Mouse (Mus musculus): ENCODE results near the gene Fxr2. TPM values are rescaled to one million over a fixed set of nuclear protein-coding genes. Genes with fewer than 3 reads are reported as not detected.
A peak's percentile ranks its signal among the peaks of the same experiment; 100 is the strongest.
"Not testable (repeated sequence)": the region's sequence is repeated elsewhere in the genome, so short reads cannot be mapped to it uniquely, and the experiment has no call there.

Gene Fxr2
- polyA plus RNA-seq, 1 experiment = 66.3 TPM

DNA sequence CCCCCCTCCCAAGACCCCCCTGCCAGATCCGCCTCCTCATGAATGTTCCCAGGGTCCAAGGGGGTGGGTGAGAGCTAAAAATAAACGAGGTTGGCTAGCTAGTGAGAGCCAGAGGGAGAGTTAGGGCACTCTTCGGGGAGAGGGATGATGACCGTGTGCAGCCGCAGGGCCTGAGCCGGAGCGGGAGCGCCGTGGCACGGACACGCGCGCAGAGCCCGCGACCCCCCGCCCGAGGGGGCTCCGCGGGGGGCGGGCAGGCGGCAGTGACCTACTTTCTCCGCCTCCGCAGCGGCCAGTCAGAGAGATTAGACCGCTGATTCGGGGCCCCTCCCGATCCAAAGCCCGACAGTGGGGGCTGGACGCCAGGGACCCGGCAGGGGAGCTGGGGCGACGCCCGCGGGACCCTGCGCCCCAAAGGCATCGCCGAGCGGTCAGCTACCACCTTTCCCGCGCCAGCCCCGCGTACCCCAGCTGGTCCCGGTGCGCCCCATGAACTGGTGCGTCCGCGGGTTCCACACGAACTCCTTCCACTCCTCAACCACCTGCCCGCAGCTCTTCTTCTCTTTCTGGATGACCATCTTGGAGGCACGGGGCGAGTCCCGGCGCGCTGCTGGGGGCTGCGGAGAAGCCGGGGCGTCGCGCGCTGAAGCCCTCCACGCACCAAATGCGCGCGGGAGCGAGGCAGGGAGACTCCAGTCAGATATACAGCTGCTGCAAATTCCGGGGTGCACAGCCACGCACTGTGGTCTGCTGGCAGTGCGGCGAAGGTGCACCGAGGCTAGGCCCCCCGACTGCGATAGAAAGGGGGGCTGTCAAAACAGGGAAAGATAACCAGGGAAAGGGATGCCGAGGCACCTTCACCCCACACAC is 27.8 kb upstream of the Fxr2 start:
- peak overlapping the region; percentile 67 for H3K4me3 ChIP-seq (replicated peaks; ENCODE audit: control insufficient read depth, low read depth, low read length)
- no peaks in the 10 kb centered on the region for H3K4me1 ChIP-seq (ENCODE audit: control insufficient read depth, insufficient read depth, low read length)
- TF ChIP-seq POLR2A (IDR thresholded peaks at IDR 0.05; ENCODE audit: borderline replicate concordance, control insufficient read depth, low read depth, low read length) (no peak), CTCF (IDR thresholded peaks at IDR 0.05; ENCODE audit: control insufficient read depth, insufficient read depth, low read length) (no peak)
- under 1% methylated on average over 73 of the region's 73 CpGs for WGBS
- peak overlapping the region; percentile 51 for H3K27ac ChIP-seq (ENCODE audit: control insufficient read depth, insufficient read depth, low read depth, low read length, poor library complexity)

DNA sequence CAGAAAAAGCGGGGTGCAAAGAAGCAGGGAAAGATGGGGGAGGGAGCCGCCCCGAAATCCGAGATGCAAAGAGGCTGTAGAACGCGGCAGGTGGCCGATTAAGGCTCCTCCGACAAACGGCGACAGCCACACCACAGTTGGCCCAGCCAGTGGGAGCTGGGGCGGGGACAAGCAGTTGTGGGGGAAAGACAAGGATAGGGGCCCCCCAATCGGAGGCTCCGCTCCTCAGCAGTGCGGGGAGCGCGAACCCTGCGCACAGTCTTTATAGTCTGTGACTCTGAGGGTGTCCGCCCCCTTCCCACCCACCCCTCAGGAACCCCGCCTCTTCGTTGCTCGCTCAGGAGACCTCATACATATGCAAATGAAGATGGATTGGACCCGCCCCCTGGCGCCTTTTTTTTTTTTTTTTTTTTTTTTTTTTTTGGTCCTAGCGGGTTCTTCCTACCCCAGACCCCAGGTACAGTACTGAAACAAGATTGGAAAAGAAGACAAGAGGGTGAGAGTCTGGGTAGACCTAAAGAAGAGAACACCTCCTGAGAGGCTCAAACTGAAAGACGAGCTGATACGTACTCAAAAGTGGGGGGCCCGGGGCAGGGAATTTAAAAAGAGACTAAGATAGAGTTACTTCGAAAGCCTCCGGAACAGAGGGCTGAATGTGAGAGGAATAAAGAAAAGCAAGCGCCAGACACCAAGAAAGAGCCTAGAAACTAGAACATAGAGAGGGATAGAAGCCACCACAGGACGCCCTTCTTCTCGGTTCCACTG is 26.9 kb upstream of the Fxr2 start, which contains the start of gene Atp1b2:
TSS of gene Atp1b2 (minus strand) at position 217 of the 765 bp plus-strand sequence.
- H3K27ac ChIP-seq (ENCODE audit: control insufficient read depth, insufficient read depth, low read depth, low read length, poor library complexity) = peak within 1 kb of the TSS; percentile 51
- peak within 1 kb of the TSS; percentile 67 for H3K4me3 ChIP-seq (replicated peaks; ENCODE audit: control insufficient read depth, low read depth, low read length)
- no peaks in the 10 kb centered on the region; the same call in 1 of the 2 replicates for H3K4me1 ChIP-seq (ENCODE audit: control insufficient read depth, insufficient read depth, low read length)
- WGBS = 2% methylated on average over 32 of the region's 32 CpGs
- peak; percentile 90; the same call in 1 of the 2 replicates for TF ChIP-seq POLR2A (IDR thresholded peaks at IDR 0.05; ENCODE audit: borderline replicate concordance, control insufficient read depth, low read depth, low read length)
- TF ChIP-seq CTCF (IDR thresholded peaks at IDR 0.05; ENCODE audit: control insufficient read depth, insufficient read depth, low read length) = no peak

DNA sequence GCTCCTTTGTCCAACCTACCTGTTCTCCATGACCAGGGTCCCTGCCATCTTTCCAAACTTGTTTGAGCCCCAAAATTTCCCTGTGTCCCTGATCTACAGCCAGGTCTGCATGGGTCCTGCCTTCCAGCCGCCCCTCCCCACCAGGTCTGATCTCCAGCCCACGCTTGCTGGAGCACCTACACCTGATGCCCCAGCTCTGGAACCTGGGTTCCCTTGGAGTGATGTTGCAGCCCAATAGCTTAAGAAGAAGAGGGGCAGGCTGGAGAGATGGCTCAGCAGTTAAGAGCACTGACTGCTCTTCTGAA is 26.3 kb upstream of the Fxr2 start:
- Histone ChIP-seq H3K4me3 (replicated peaks; ENCODE audit: control insufficient read depth, low read depth, low read length) (peak overlapping the region; percentile 21), H3K4me1 (ENCODE audit: control insufficient read depth, insufficient read depth, low read length) (no peaks in the 10 kb centered on the region; the same call in 1 of the 2 replicates), H3K27ac (ENCODE audit: control insufficient read depth, insufficient read depth, low read depth, low read length, poor library complexity) (peak overlapping the region; percentile 39; the same call in 1 of the 2 replicates)
- no peak for TF ChIP-seq POLR2A (IDR thresholded peaks at IDR 0.05; ENCODE audit: borderline replicate concordance, control insufficient read depth, low read depth, low read length)
- TF ChIP-seq CTCF (IDR thresholded peaks at IDR 0.05; ENCODE audit: control insufficient read depth, insufficient read depth, low read length) = no peak
- WGBS = 75% methylated on average over 2 of the region's 2 CpGs

- TF ChIP-seq POLR2A (IDR thresholded peaks at IDR 0.05; ENCODE audit: borderline replicate concordance, control insufficient read depth, low read depth, low read length) (no peak), CTCF (IDR thresholded peaks at IDR 0.05; ENCODE audit: control insufficient read depth, insufficient read depth, low read length) (no peak)
- Histone ChIP-seq H3K4me3 (replicated peaks; ENCODE audit: control insufficient read depth, low read depth, low read length) (no peak overlapping the region), H3K27ac (ENCODE audit: control insufficient read depth, insufficient read depth, low read depth, low read length, poor library complexity) (no peak overlapping the region), H3K4me1 (ENCODE audit: control insufficient read depth, insufficient read depth, low read length) (no peaks in the 10 kb centered on the region; the same call in 1 of the 2 replicates)
- WGBS = 61% methylated on average over 2 of the region's 2 CpGs
Measured at GRCm38 (mm10) chr11:69606832-69607231, 26.0 kb upstream of the Fxr2 start.

- Histone ChIP-seq H3K27ac (ENCODE audit: control insufficient read depth, insufficient read depth, low read depth, low read length, poor library complexity) (no peak overlapping the region), H3K4me3 (replicated peaks; ENCODE audit: control insufficient read depth, low read depth, low read length) (no peak overlapping the region), H3K4me1 (ENCODE audit: control insufficient read depth, insufficient read depth, low read length) (no peaks in the 10 kb centered on the region; the same call in 1 of the 2 replicates)
- no peak for TF ChIP-seq CTCF (IDR thresholded peaks at IDR 0.05; ENCODE audit: control insufficient read depth, insufficient read depth, low read length)
- TF ChIP-seq POLR2A (IDR thresholded peaks at IDR 0.05; ENCODE audit: borderline replicate concordance, control insufficient read depth, low read depth, low read length) = no peak
- 66% methylated on average over 3 of the region's 3 CpGs for WGBS
Measured at GRCm38 (mm10) chr11:69608525-69608924, 24.3 kb upstream of the Fxr2 start.

DNA sequence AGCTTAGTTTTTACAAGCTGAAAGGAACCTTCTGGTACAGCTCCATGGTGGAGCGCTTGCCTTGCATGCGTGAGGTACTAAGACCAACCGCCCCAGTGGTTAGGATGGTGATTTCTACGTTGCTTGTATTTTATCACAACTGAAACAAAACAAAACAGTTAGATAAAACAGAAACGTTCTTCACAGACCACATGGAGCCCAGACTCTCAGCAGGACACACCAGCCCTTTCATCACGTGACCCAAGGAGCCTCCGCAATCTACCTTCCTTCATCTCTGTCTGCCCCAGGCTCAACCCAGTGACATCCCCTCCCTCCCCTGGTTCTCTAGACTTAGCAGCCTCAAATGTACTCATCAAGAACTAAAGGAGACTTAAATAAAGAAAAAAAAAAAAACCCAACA is 23.4 kb upstream of the Fxr2 start:
- Histone ChIP-seq H3K27ac (ENCODE audit: control insufficient read depth, insufficient read depth, low read depth, low read length, poor library complexity) (no peak overlapping the region), H3K4me1 (ENCODE audit: control insufficient read depth, insufficient read depth, low read length) (peaks cover 2% of the 10 kb centered on the region; the same call in 1 of the 2 replicates), H3K4me3 (replicated peaks; ENCODE audit: control insufficient read depth, low read depth, low read length) (no peak overlapping the region)
- WGBS = 53% methylated on average over 7 of the region's 7 CpGs
- TF ChIP-seq POLR2A (IDR thresholded peaks at IDR 0.05; ENCODE audit: borderline replicate concordance, control insufficient read depth, low read depth, low read length) = no peak
- TF ChIP-seq CTCF (IDR thresholded peaks at IDR 0.05; ENCODE audit: control insufficient read depth, insufficient read depth, low read length) = no peak

DNA sequence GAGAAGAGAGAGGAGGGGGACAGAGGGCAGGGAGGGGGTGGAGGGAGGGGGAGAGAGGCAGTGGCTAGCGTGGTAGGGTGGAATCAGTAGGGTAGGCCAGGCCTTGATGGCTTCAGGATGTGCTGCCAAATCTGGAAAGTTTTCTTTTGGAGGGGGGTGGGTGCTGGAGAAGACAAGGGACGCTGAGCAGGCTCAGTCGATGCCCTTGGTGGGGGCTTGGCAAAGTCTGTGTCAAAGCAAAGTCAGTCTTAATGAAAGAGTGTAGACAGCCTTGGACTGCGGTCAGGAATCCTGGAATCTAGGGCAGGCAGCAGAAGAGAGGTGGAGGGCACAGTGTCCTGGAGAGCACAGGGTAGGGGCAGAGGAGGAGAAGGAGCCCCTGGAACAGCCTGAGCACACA is 21.9 kb upstream of the Fxr2 start:
- Histone ChIP-seq H3K27ac (ENCODE audit: control insufficient read depth, insufficient read depth, low read depth, low read length, poor library complexity) (no peak overlapping the region), H3K4me3 (replicated peaks; ENCODE audit: control insufficient read depth, low read depth, low read length) (no peak overlapping the region), H3K4me1 (ENCODE audit: control insufficient read depth, insufficient read depth, low read length) (peaks cover 2% of the 10 kb centered on the region; the same call in 1 of the 2 replicates)
- TF ChIP-seq CTCF (IDR thresholded peaks at IDR 0.05; ENCODE audit: control insufficient read depth, insufficient read depth, low read length) = no peak
- 69% methylated on average over 4 of the region's 4 CpGs for WGBS

DNA sequence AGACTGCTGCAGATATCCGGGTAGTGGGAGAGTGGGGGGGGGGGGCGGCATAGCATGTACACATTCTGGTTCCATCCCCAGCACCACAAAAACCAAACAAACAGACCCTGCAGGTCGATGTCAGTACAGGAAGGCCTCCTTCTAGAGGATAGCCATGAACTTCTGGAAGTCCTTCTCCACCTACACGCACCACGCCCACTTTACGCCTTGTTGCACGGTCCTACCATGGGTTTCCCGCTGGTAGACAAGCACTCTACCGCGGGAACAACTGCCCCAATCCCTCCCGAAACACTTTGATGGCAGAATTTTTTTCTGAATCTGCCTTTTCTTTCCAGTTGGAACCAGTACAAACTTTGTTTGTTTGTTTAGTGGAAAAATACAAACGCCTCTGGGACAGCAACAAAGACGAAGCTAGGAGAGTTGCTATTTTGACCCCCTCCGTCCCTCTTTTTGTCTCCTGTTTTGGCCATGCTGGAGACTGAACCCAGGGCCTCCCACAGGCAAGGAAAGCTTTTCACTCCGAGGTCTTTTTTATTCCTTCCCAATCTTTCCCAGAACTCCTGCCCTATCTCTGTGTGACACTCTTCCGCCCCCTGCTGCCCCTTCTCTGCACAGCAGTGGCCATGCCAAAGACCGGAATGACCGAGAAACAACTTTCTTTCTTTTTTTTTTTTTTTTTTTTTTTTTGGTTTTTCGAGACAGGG is 19.1 kb upstream of the Fxr2 start:
- WGBS = 6% methylated on average over 19 of the region's 19 CpGs
- peak; percentile 84 for TF ChIP-seq CTCF (IDR thresholded peaks at IDR 0.05; ENCODE audit: control insufficient read depth, insufficient read depth, low read length)
- TF ChIP-seq POLR2A (IDR thresholded peaks at IDR 0.05; ENCODE audit: borderline replicate concordance, control insufficient read depth, low read depth, low read length) = no peak

GRCm38 (mm10) chr11:69614257-69614588 is 18.6 kb upstream of the Fxr2 start:
- H3K4me1 ChIP-seq (ENCODE audit: control insufficient read depth, insufficient read depth, low read length); H3K4me3 ChIP-seq (replicated peaks; ENCODE audit: control insufficient read depth, low read depth, low read length); H3K27ac ChIP-seq (ENCODE audit: control insufficient read depth, insufficient read depth, low read depth, low read length, poor library complexity): not testable (repeated sequence)
- WGBS = 34% methylated on average over 11 of the region's 11 CpGs

More for the DNA sequence above, 19.1 kb upstream of the Fxr2 start:
- Histone ChIP-seq H3K27ac (ENCODE audit: control insufficient read depth, insufficient read depth, low read depth, low read length, poor library complexity) (no peak overlapping the region), H3K4me3 (replicated peaks; ENCODE audit: control insufficient read depth, low read depth, low read length) (peak overlapping the region; percentile 3), H3K4me1 (ENCODE audit: control insufficient read depth, insufficient read depth, low read length) (peaks cover 2% of the 10 kb centered on the region; the same call in 1 of the 2 replicates)
